Mouse (Mus musculus) C2C12 (cell line): Measurements from ENCODE around the gene Faah.

ENCODE experiments used
- CEBPB ChIP-seq: IDR thresholded peaks from one replicate; pipeline ENCODE4 v1.6.1; 2011; ENCODE audit warnings: low read depth, mild to moderate bottlenecking, control low read depth, moderate library complexity
- CTCF ChIP-seq: IDR thresholded peaks from one replicate; pipeline ENCODE4 v1.5.1; 2011; ENCODE audit not compliant: control insufficient read depth, insufficient read depth, insufficient read length
- FOSL1 ChIP-seq: IDR thresholded peaks from one replicate; pipeline ENCODE4 v1.8.0; 2011; ENCODE audit warnings: mild to moderate bottlenecking, low read length; ENCODE audit not compliant: poor library complexity, insufficient read depth, severe bottlenecking
- MAX ChIP-seq: IDR thresholded peaks from one replicate; pipeline ENCODE4 v1.6.1; 2011; ENCODE audit warnings: mild to moderate bottlenecking, control low read depth
- MYOD1 ChIP-seq: IDR thresholded peaks from one replicate; pipeline ENCODE4 v1.6.1; 2011; ENCODE audit warnings: low read depth; ENCODE audit not compliant: control insufficient read depth, insufficient read length
- MYOG ChIP-seq: IDR thresholded peaks from one replicate; pipeline ENCODE4 v1.6.1; 2011; ENCODE audit not compliant: control insufficient read depth, insufficient read length; ENCODE audit errors: extremely low read depth
- USF1 ChIP-seq: IDR thresholded peaks from one replicate; pipeline ENCODE4 v1.6.1; 2011; ENCODE audit warnings: low read depth, mild to moderate bottlenecking, control low read depth, moderate library complexity

- TF ChIP-seq MAX = no peak
- no peak for TF ChIP-seq USF1
- TF ChIP-seq CTCF = no peak
- TF ChIP-seq MYOG = no peak
- no peak for TF ChIP-seq MYOD1
- TF ChIP-seq CEBPB = no peak
- no peak for TF ChIP-seq FOSL1
These were observed 77.0 kb downstream of the Faah start for GRCm38 (mm10) chr4:115940681-115941080.
